Mouse (Mus musculus): ENCODE measurements around the gene Rptn. TPM values are rescaled to one million over a fixed set of nuclear protein-coding genes. Genes with fewer than 3 reads are reported as not detected.
A peak's percentile ranks its signal among the peaks of the same experiment; 100 is the strongest.

The Rptn gene
- polyA plus RNA-seq (2016; fragmentation: Nextera tagmentation; extraction: Ambion mirVana): not detected in 2 replicates

GRCm38 (mm10) chr3:93393366-93393765, at the start of gene Rptn:
TSS of gene Rptn (plus strand) at chr3:93393699.
- no peak within 1 kb of the TSS for H3K9ac ChIP-seq
- no peak within 1 kb of the TSS for H3K27ac ChIP-seq
- H3K36me3 ChIP-seq: no peaks in the 10 kb centered on the region
- no peak within 1 kb of the TSS for H3K4me3 ChIP-seq
- ATAC-seq (ENCODE audit: low FRiP score): no peak
- H3K4me1 ChIP-seq: no peaks in the 10 kb centered on the region
- 75% methylated on average over 2 of the region's 2 CpGs for WGBS
- no peak within 1 kb of the TSS for H3K4me2 ChIP-seq (replicated peaks)
- H3K27me3 ChIP-seq: no peaks in the 10 kb centered on the region
- H3K9me3 ChIP-seq (replicated peaks): no peaks in the 10 kb centered on the region

GRCm38 (mm10) chr3:93346896-93347295, 46.6 kb upstream of the Rptn start:
- no peaks in the 10 kb centered on the region for H3K9me3 ChIP-seq (replicated peaks)
- H3K4me1 ChIP-seq: no peaks in the 10 kb centered on the region
- ATAC-seq (ENCODE audit: low FRiP score): no peak
- H3K4me2 ChIP-seq (replicated peaks): no peak overlapping the region
- no peak overlapping the region for H3K4me3 ChIP-seq
- H3K36me3 ChIP-seq: no peaks in the 10 kb centered on the region
- WGBS: 88% methylated on average over 2 of the region's 2 CpGs
- no peak overlapping the region for H3K27ac ChIP-seq
- H3K27me3 ChIP-seq: no peaks in the 10 kb centered on the region
- no peak overlapping the region for H3K9ac ChIP-seq

- H3K4me2 ChIP-seq (replicated peaks): no peak overlapping the region
- no peak overlapping the region for H3K27ac ChIP-seq
- no peaks in the 10 kb centered on the region for H3K36me3 ChIP-seq
- WGBS: 17% methylated on average over 7 of the region's 7 CpGs
- H3K4me3 ChIP-seq: no peak overlapping the region
- no peaks in the 10 kb centered on the region for H3K27me3 ChIP-seq
- H3K4me1 ChIP-seq: no peaks in the 10 kb centered on the region
- ATAC-seq (ENCODE audit: low FRiP score): no peak
- no peak overlapping the region for H3K9ac ChIP-seq
- H3K9me3 ChIP-seq (replicated peaks): no peaks in the 10 kb centered on the region
These were observed 33.5 kb upstream of the Rptn start for GRCm38 (mm10) chr3:93360045-93360444.

GRCm38 (mm10) chr3:93361933-93362574, 31.4 kb upstream of the Rptn start:
- H3K4me2 ChIP-seq (replicated peaks): peak overlapping the region; percentile 42
- no peaks in the 10 kb centered on the region for H3K9me3 ChIP-seq (replicated peaks)
- no peaks in the 10 kb centered on the region for H3K27me3 ChIP-seq
- ATAC-seq (ENCODE audit: low FRiP score): peak; percentile 80
- WGBS: 13% methylated on average over 10 of the region's 10 CpGs
- no peak overlapping the region for H3K27ac ChIP-seq
- H3K36me3 ChIP-seq: no peaks in the 10 kb centered on the region
- H3K4me1 ChIP-seq: no peaks in the 10 kb centered on the region
- H3K4me3 ChIP-seq: no peak overlapping the region
- no peak overlapping the region for H3K9ac ChIP-seq

- no peaks in the 10 kb centered on the region for H3K27me3 ChIP-seq
- no peak for ATAC-seq (ENCODE audit: low FRiP score)
- H3K4me3 ChIP-seq: no peak overlapping the region
- H3K27ac ChIP-seq: no peak overlapping the region
- 69% methylated on average over 3 of the region's 3 CpGs for WGBS
- H3K9me3 ChIP-seq (replicated peaks): no peaks in the 10 kb centered on the region
- no peaks in the 10 kb centered on the region for H3K4me1 ChIP-seq
- H3K9ac ChIP-seq: no peak overlapping the region
- H3K4me2 ChIP-seq (replicated peaks): no peak overlapping the region
- no peaks in the 10 kb centered on the region for H3K36me3 ChIP-seq
These were observed 26.4 kb upstream of the Rptn start for GRCm38 (mm10) chr3:93366966-93367575.

- Histone ChIP-seq H3K27me3 (no peaks in the 10 kb centered on the region), H3K4me3 (no peak overlapping the region), H3K4me1 (no peaks in the 10 kb centered on the region), H3K4me2 (replicated peaks) (no peak overlapping the region), H3K36me3 (no peaks in the 10 kb centered on the region), H3K9ac (no peak overlapping the region), H3K9me3 (replicated peaks) (no peaks in the 10 kb centered on the region), H3K27ac (no peak overlapping the region)
- WGBS: 84% methylated on average over 1 of the region's 1 CpGs
- ATAC-seq (ENCODE audit: low FRiP score): no peak
These were observed 25.3 kb upstream of the Rptn start for GRCm38 (mm10) chr3:93368171-93368570.

GRCm38 (mm10) chr3:93373416-93373815, 20.1 kb upstream of the Rptn start:
- H3K4me1 ChIP-seq: no peaks in the 10 kb centered on the region

GRCm38 (mm10) chr3:93375196-93375595, 18.3 kb upstream of the Rptn start:
- Histone ChIP-seq H3K36me3 (no peaks in the 10 kb centered on the region), H3K9me3 (replicated peaks) (no peaks in the 10 kb centered on the region), H3K4me3 (no peak overlapping the region), H3K9ac (no peak overlapping the region), H3K27ac (no peak overlapping the region), H3K4me1 (no peaks in the 10 kb centered on the region), H3K27me3 (no peaks in the 10 kb centered on the region), H3K4me2 (replicated peaks) (no peak overlapping the region)
- 71% methylated on average over 1 of the region's 1 CpGs for WGBS
- no peak for ATAC-seq (ENCODE audit: low FRiP score)

More at GRCm38 (mm10) chr3:93373416-93373815, 20.1 kb upstream of the Rptn start:
- no peaks in the 10 kb centered on the region for H3K27me3 ChIP-seq
- H3K9ac ChIP-seq: no peak overlapping the region
- no peak for ATAC-seq (ENCODE audit: low FRiP score)
- H3K4me3 ChIP-seq: no peak overlapping the region
- no peak overlapping the region for H3K4me2 ChIP-seq (replicated peaks)
- WGBS: 81% methylated on average over 6 of the region's 6 CpGs
- no peak overlapping the region for H3K27ac ChIP-seq
- H3K9me3 ChIP-seq (replicated peaks): no peaks in the 10 kb centered on the region
- no peaks in the 10 kb centered on the region for H3K36me3 ChIP-seq

GRCm38 (mm10) chr3:93375601-93376000, 17.9 kb upstream of the Rptn start:
- Histone ChIP-seq H3K27me3 (no peaks in the 10 kb centered on the region), H3K4me1 (no peaks in the 10 kb centered on the region), H3K9ac (no peak overlapping the region), H3K36me3 (no peaks in the 10 kb centered on the region), H3K4me3 (no peak overlapping the region), H3K27ac (no peak overlapping the region), H3K4me2 (replicated peaks) (no peak overlapping the region), H3K9me3 (replicated peaks) (no peaks in the 10 kb centered on the region)
- ATAC-seq (ENCODE audit: low FRiP score): no peak
- WGBS: 91% methylated on average over 5 of the region's 5 CpGs

GRCm38 (mm10) chr3:93378146-93378545, 15.4 kb upstream of the Rptn start:
- no peaks in the 10 kb centered on the region for H3K36me3 ChIP-seq
- no peak for ATAC-seq (ENCODE audit: low FRiP score)
- no peak overlapping the region for H3K4me3 ChIP-seq
- WGBS: 52% methylated on average over 4 of the region's 4 CpGs
- H3K4me2 ChIP-seq (replicated peaks): no peak overlapping the region
- no peaks in the 10 kb centered on the region for H3K4me1 ChIP-seq
- H3K9ac ChIP-seq: no peak overlapping the region
- no peaks in the 10 kb centered on the region for H3K9me3 ChIP-seq (replicated peaks)
- H3K27me3 ChIP-seq: no peaks in the 10 kb centered on the region
- no peak overlapping the region for H3K27ac ChIP-seq

GRCm38 (mm10) chr3:93403936-93404335, 10.4 kb downstream of the Rptn start:
- ATAC-seq (ENCODE audit: low FRiP score): no peak
- Histone ChIP-seq H3K4me3 (no peak overlapping the region), H3K9ac (no peak overlapping the region), H3K27ac (no peak overlapping the region), H3K4me1 (no peaks in the 10 kb centered on the region), H3K4me2 (replicated peaks) (no peak overlapping the region), H3K36me3 (no peaks in the 10 kb centered on the region), H3K27me3 (no peaks in the 10 kb centered on the region), H3K9me3 (replicated peaks) (no peaks in the 10 kb centered on the region)
- 91% methylated on average over 3 of the region's 3 CpGs for WGBS

GRCm38 (mm10) chr3:93406992-93407391, 13.5 kb downstream of the Rptn start:
- 34% methylated on average over 5 of the region's 5 CpGs for WGBS
- Histone ChIP-seq H3K9me3 (replicated peaks) (no peaks in the 10 kb centered on the region), H3K27me3 (no peaks in the 10 kb centered on the region), H3K9ac (no peak overlapping the region), H3K4me2 (replicated peaks) (no peak overlapping the region), H3K4me1 (no peaks in the 10 kb centered on the region), H3K36me3 (no peaks in the 10 kb centered on the region), H3K4me3 (no peak overlapping the region), H3K27ac (no peak overlapping the region)
- ATAC-seq (ENCODE audit: low FRiP score): no peak

GRCm38 (mm10) chr3:93411905-93412304, 18.4 kb downstream of the Rptn start:
- no peak overlapping the region for H3K4me2 ChIP-seq (replicated peaks)
- H3K9ac ChIP-seq: no peak overlapping the region
- no peak overlapping the region for H3K4me3 ChIP-seq
- no peaks in the 10 kb centered on the region for H3K36me3 ChIP-seq
- no peak for ATAC-seq (ENCODE audit: low FRiP score)
- no peaks in the 10 kb centered on the region for H3K27me3 ChIP-seq
- no peak overlapping the region for H3K27ac ChIP-seq
- no peaks in the 10 kb centered on the region for H3K4me1 ChIP-seq
- no peaks in the 10 kb centered on the region for H3K9me3 ChIP-seq (replicated peaks)
- WGBS: 11% methylated on average over 2 of the region's 2 CpGs

Measured in hindbrain, embryonic 12.5 days (tissue).